Mouse (Mus musculus): ENCODE results near the gene Olfr643. TPM values are rescaled to one million over a fixed set of nuclear protein-coding genes. Genes with fewer than 3 reads are reported as not detected.

Gene Olfr643
- polyA plus RNA-seq, 1 experiment from 2014 or later = not detected

GRCm38 (mm10) chr7:104167105-104167504 is 29.9 kb upstream of the Olfr643 start:
- no peaks in the 10 kb centered on the region for H3K36me3 ChIP-seq (ENCODE audit: control insufficient read depth, insufficient read depth)
- WGBS = 69% methylated on average over 6 of the region's 6 CpGs
- no peaks in the 10 kb centered on the region for H3K4me1 ChIP-seq (replicated peaks; ENCODE audit: control insufficient read depth, insufficient read depth, low read length)
- no peak for ATAC-seq
- H3K4me3 ChIP-seq (ENCODE audit: low read depth, low read length) = no peak overlapping the region
- no peaks in the 10 kb centered on the region for H3K9me3 ChIP-seq (ENCODE audit: control insufficient read depth)
- H3K27me3 ChIP-seq (replicated peaks; ENCODE audit: control insufficient read depth, insufficient read depth, low read length) = no peaks in the 10 kb centered on the region
- no peak overlapping the region for H3K9ac ChIP-seq (ENCODE audit: low read depth, low read length)
- no peak overlapping the region for H3K27ac ChIP-seq (ENCODE audit: low read depth, low read length)
- no peak overlapping the region for H3K4me2 ChIP-seq (replicated peaks; ENCODE audit: low read depth)
- TF ChIP-seq CTCF (IDR thresholded peaks at IDR 0.05; ENCODE audit: low read depth) = peak; percentile 12; the same call in 1 of the 2 replicates

DNA sequence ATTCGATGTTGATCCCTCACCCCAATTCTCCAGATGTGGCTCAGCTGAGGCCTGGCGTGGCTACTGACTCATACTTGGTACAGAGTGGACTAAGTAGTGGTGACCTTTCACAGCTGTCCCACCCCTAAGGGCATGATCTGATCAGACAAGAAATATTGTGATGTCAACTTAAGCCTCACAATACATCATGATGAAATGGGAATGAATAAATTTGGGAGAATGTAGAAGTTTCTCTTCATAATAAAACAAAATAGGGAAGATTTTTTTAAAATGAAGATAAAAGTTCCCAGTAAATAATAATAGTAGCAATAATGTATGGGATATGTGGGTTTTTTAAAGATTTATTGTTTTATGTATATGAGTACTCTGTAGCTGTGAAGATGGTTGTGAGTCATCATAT is 13.3 kb upstream of the Olfr643 start, which contains the start of gene Ubqlnl:
Ubqlnl (minus strand) TSS at position 101 of the 400 bp plus-strand sequence.
- ATAC-seq = no peak
- no peak within 1 kb of the TSS for H3K9ac ChIP-seq (ENCODE audit: low read depth, low read length)
- H3K4me2 ChIP-seq (replicated peaks; ENCODE audit: low read depth) = no peak within 1 kb of the TSS
- H3K9me3 ChIP-seq (ENCODE audit: control insufficient read depth) = no peaks in the 10 kb centered on the region
- H3K27ac ChIP-seq (ENCODE audit: low read depth, low read length) = no peak within 1 kb of the TSS
- 89% methylated on average over 2 of the region's 2 CpGs for WGBS
- no peak for TF ChIP-seq CTCF (IDR thresholded peaks at IDR 0.05; ENCODE audit: low read depth)
- no peak within 1 kb of the TSS for H3K4me3 ChIP-seq (ENCODE audit: low read depth, low read length)
- no peaks in the 10 kb centered on the region for H3K4me1 ChIP-seq (replicated peaks; ENCODE audit: control insufficient read depth, insufficient read depth, low read length)
- H3K36me3 ChIP-seq (ENCODE audit: control insufficient read depth, insufficient read depth) = no peaks in the 10 kb centered on the region
- no peaks in the 10 kb centered on the region for H3K27me3 ChIP-seq (replicated peaks; ENCODE audit: control insufficient read depth, insufficient read depth, low read length)

- TF ChIP-seq CTCF (IDR thresholded peaks at IDR 0.05; ENCODE audit: low read depth) = no peak
These were observed 6.0 kb upstream of the Olfr643 start, which contains the start of gene Ubqln3 for GRCm38 (mm10) chr7:104143179-104143578. Ubqln3 (minus strand) TSS chr7:104143279.

DNA sequence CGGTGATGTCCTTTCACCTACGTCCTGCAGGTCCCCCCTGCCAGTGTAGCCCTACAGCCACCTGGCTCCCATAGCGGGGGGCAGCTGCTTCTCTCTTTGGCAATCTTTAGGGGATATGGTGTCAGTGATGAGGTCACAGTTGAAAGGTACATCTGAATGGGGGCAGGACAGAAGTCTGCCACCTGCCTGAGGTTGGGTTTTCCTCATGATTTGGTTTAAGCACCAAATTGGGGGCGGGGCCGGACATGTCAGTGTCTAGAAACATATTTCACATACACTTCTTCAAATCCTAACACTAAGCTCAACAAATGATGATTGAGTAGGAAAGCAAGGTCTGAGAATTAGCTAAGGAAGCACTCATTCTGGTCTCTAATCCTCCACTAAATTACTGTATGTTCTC is 7.5 kb downstream of the Olfr643 start, which contains the start of gene Ubqln5:
Ubqln5 (minus strand) TSS at position 101 of the 400 bp plus-strand sequence.
- no peak within 1 kb of the TSS for H3K4me2 ChIP-seq (replicated peaks; ENCODE audit: low read depth)
- no peaks in the 10 kb centered on the region for H3K4me1 ChIP-seq (replicated peaks; ENCODE audit: control insufficient read depth, insufficient read depth, low read length)
- H3K9ac ChIP-seq (ENCODE audit: low read depth, low read length) = no peak within 1 kb of the TSS
- no peaks in the 10 kb centered on the region for H3K36me3 ChIP-seq (ENCODE audit: control insufficient read depth, insufficient read depth)
- H3K27ac ChIP-seq (ENCODE audit: low read depth, low read length) = no peak within 1 kb of the TSS
- H3K27me3 ChIP-seq (replicated peaks; ENCODE audit: control insufficient read depth, insufficient read depth, low read length) = no peaks in the 10 kb centered on the region
- H3K9me3 ChIP-seq (ENCODE audit: control insufficient read depth) = no peaks in the 10 kb centered on the region
- no peak within 1 kb of the TSS for H3K4me3 ChIP-seq (ENCODE audit: low read depth, low read length)
- 91% methylated on average over 5 of the region's 5 CpGs for WGBS
- TF ChIP-seq CTCF (IDR thresholded peaks at IDR 0.05; ENCODE audit: low read depth) = no peak
- no peak for ATAC-seq

More at GRCm38 (mm10) chr7:104143179-104143578, 6.0 kb upstream of the Olfr643 start, which contains the start of gene Ubqln3:
- Histone ChIP-seq H3K4me1 (replicated peaks; ENCODE audit: control insufficient read depth, insufficient read depth, low read length) (no peaks in the 10 kb centered on the region), H3K27ac (ENCODE audit: low read depth, low read length) (no peak within 1 kb of the TSS), H3K4me2 (replicated peaks; ENCODE audit: low read depth) (no peak within 1 kb of the TSS), H3K36me3 (ENCODE audit: control insufficient read depth, insufficient read depth) (no peaks in the 10 kb centered on the region), H3K9me3 (ENCODE audit: control insufficient read depth) (no peaks in the 10 kb centered on the region), H3K9ac (ENCODE audit: low read depth, low read length) (no peak within 1 kb of the TSS), H3K27me3 (replicated peaks; ENCODE audit: control insufficient read depth, insufficient read depth, low read length) (no peaks in the 10 kb centered on the region), H3K4me3 (ENCODE audit: low read depth, low read length) (no peak within 1 kb of the TSS)
- no peak for ATAC-seq
- WGBS = 78% methylated on average over 3 of the region's 3 CpGs

- H3K4me1 ChIP-seq (replicated peaks; ENCODE audit: control insufficient read depth, insufficient read depth, low read length) = no peaks in the 10 kb centered on the region
- H3K4me2 ChIP-seq (replicated peaks; ENCODE audit: low read depth) = no peak within 1 kb of the TSS
- H3K9me3 ChIP-seq (ENCODE audit: control insufficient read depth) = no peaks in the 10 kb centered on the region
- H3K4me3 ChIP-seq (ENCODE audit: low read depth, low read length) = no peak within 1 kb of the TSS
- H3K27ac ChIP-seq (ENCODE audit: low read depth, low read length) = no peak within 1 kb of the TSS
- TF ChIP-seq CTCF (IDR thresholded peaks at IDR 0.05; ENCODE audit: low read depth) = no peak
- H3K27me3 ChIP-seq (replicated peaks; ENCODE audit: control insufficient read depth, insufficient read depth, low read length) = no peaks in the 10 kb centered on the region
- no peak within 1 kb of the TSS for H3K9ac ChIP-seq (ENCODE audit: low read depth, low read length)
- ATAC-seq = no peak
- no peaks in the 10 kb centered on the region for H3K36me3 ChIP-seq (ENCODE audit: control insufficient read depth, insufficient read depth)
These were observed 32.5 kb downstream of the Olfr643 start, which contains the start of gene Olfr646 for GRCm38 (mm10) chr7:104104757-104104972. Olfr646 (plus strand) TSS chr7:104104873.

DNA sequence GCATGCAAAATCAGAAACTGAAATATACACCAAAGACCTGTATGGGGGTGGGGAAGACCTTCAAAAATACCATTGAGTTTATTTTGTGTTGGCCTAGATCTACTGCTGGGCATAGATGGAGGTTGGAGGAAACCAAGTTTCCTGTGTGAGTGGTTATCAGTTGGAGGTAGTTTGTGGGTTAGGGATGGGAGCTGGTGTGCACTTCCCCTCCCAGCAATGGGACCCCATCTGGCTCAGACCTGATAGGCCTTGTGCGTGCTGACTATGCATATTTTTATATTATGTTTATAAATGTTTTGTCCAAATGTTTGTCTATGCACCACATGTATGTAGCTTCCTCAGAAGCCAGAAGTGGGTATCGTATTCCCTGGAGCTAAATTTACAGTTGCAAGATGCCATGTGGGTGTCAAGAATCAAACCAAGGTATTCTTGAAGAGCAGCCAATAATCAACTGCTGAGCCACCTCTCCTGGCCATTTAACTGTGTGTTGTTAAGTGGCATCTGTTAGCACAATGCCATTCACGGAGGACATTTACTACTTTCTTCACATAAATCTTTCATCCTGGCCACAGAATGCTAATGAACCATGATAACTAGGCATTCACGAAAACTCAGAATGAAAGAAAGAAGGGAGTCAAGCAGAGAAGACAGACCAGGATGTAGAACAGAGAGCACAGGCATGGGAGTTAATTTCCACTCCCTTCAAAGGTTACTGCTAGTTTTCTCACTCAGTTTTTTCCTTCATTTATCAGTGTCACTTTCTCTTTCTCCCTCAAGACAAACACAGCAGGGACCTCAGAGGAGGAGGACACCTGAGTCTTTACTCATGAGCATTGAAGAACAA is 33.1 kb downstream of the Olfr643 start:
- Histone ChIP-seq H3K9me3 (ENCODE audit: control insufficient read depth) (no peaks in the 10 kb centered on the region), H3K4me2 (replicated peaks; ENCODE audit: low read depth) (no peak overlapping the region), H3K27ac (ENCODE audit: low read depth, low read length) (no peak overlapping the region), H3K4me1 (replicated peaks; ENCODE audit: control insufficient read depth, insufficient read depth, low read length) (no peaks in the 10 kb centered on the region), H3K9ac (ENCODE audit: low read depth, low read length) (no peak overlapping the region), H3K27me3 (replicated peaks; ENCODE audit: control insufficient read depth, insufficient read depth, low read length) (no peaks in the 10 kb centered on the region), H3K36me3 (ENCODE audit: control insufficient read depth, insufficient read depth) (no peaks in the 10 kb centered on the region), H3K4me3 (ENCODE audit: low read depth, low read length) (no peak overlapping the region)
- 48% methylated on average over 4 of the region's 4 CpGs for WGBS
- TF ChIP-seq CTCF (IDR thresholded peaks at IDR 0.05; ENCODE audit: low read depth) = no peak
- no peak for ATAC-seq

Measured in intestine, postnatal 0 days (tissue).